Mouse (Mus musculus) hindbrain, embryonic 10.5 days (tissue): ENCODE results near the gene Chrna7. TPM values are rescaled to one million over a fixed set of nuclear protein-coding genes. Genes with fewer than 3 reads are reported as not detected.

Experiments used
- DNase-seq: peaks from one replicate; pipeline ENCODE4 v3.0.0-alpha.2; 2017; ENCODE audit warnings: low spot score
- H3K27ac ChIP-seq: fragments of 300-500 bp; sonication (generic); 2 replicates; pipeline ENCODE4 v1.5.1; 2016; ENCODE audit warnings: mild to moderate bottlenecking, moderate library complexity
- H3K27me3 ChIP-seq: fragments of 300-500 bp; sonication (generic); 2 replicates; pipeline ENCODE4 v1.6.1; 2016; ENCODE audit warnings: mild to moderate bottlenecking; ENCODE audit not compliant: poor library complexity, insufficient read depth, severe bottlenecking
- H3K36me3 ChIP-seq: fragments of 300-500 bp; sonication (generic); 2 replicates; pipeline ENCODE4 v1.6.1; 2016; ENCODE audit warnings: mild to moderate bottlenecking, moderate library complexity
- H3K4me1 ChIP-seq: fragments of 300-500 bp; sonication (generic); replicated peaks from 2 replicates; pipeline ENCODE4 v1.6.1; 2016; ENCODE audit warnings: mild to moderate bottlenecking
- H3K4me3 ChIP-seq: fragments of 300-500 bp; sonication (generic); 2 replicates; pipeline ENCODE4 v1.5.1; 2016; ENCODE audit warnings: mild to moderate bottlenecking, moderate library complexity
- H3K9me3 ChIP-seq: fragments of 300-500 bp; sonication (generic); 2 replicates; pipeline ENCODE4 v1.6.1; 2016; ENCODE audit warnings: mild to moderate bottlenecking, moderate library complexity
- WGBS: fragments of 180-500 bp; shearing (Covaris S2); methylation state at CpG from one replicate; pipeline ENCODE4 v1.1.7; 2016; 5-methylcytosine and 5-hydroxymethylcytosine counted together
- polyA plus RNA-seq: library from polyadenylated mRNA; unstranded; fragments of >200 nt; fragmentation: Nextera tagmentation; extraction: Ambion mirVana; gene quantifications from 2 replicates; pipeline ENCODE4 v1.2.1, GENCODE M21; 2016

The Chrna7 gene
- polyA plus RNA-seq, 1 experiment from 2014 or later, result 6.2 TPM

DNA sequence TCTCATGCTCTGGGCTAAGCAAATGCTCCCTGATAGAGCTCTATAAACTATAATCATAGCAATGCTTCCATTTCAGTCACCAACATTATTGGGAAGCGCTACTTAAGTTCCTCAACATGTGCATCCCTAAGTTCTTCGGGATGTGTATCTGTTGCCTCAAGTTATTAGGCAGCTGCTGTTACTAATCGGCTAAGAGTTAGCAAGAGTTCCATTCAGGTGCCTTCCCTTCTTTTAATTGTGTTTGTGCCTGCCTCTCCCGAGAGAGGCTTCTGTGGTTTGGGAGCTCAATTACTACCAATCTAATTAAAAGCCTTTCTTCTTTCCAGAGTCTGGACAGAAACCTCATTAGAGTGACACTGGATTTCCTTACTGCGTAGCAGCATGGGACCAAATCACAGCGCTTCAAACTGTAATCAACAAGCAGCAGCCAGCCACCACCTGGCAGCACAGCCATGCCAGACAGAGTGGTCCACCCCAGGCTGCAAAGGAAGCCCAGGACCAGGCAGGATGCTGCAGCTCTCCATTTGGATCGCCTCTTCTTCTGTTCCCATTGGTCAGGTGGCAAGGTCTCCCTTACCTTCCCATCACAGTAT is 50.0 kb downstream of the Chrna7 start:
- Histone ChIP-seq H3K4me1 (no peaks in the 10 kb centered on the region), H3K4me3 (no peak overlapping the region), H3K27ac (no peak overlapping the region), H3K36me3 (no peaks in the 10 kb centered on the region), H3K27me3 (no peaks in the 10 kb centered on the region), H3K9me3 (no peaks in the 10 kb centered on the region)
- WGBS, result 65% methylated on average over 7 of the region's 7 CpGs
- DNase-seq, result no peak

DNA sequence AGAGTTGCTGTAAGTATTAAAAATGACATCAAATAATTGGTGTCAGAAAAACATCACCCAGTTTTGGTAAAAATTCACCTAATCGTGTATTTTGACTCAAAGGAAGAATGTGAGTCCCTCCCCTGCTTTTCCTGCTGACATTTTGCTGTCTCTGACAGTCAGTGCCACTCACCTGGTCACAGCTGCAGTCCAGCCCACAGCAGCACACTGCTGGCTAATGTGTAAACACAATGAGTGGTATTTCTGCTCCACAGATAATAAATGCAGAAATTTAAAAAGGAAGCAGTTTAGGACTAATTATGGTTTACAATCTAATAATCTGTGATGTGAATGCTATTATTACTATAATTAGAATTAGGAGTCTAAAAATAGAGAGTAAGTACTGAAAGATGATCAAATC is 59.1 kb downstream of the Chrna7 start:
- Histone ChIP-seq H3K36me3 (no peaks in the 10 kb centered on the region), H3K9me3 (no peaks in the 10 kb centered on the region), H3K4me1 (no peaks in the 10 kb centered on the region), H3K4me3 (no peak overlapping the region), H3K27me3 (no peaks in the 10 kb centered on the region), H3K27ac (no peak overlapping the region)
- no peak for DNase-seq
- WGBS, result 87% methylated on average over 1 of the region's 1 CpGs

DNA sequence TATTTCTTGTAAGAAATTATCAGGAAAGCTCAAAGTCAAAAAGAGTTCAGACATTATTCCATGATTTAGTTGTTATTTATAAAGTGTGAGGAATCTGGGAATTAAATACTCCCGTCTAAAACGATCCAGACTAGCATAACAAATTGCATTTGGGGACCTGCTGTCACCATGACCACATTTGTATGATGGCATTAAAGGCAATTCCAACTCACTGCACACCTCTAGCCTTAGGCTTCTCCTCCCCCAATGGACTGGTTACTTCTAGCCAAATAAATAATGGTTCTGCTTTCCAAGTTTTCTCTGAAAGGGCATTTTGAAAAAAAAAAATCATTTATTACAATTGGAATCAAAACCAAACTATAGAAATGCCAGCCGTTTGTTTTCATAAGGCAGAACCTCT is 63.6 kb downstream of the Chrna7 start:
- Histone ChIP-seq H3K9me3 (no peaks in the 10 kb centered on the region), H3K27ac (no peak overlapping the region), H3K4me3 (no peak overlapping the region), H3K36me3 (0 out of 2 replicates have a peak, but pooled peaks cover 4% of the 10 kb centered on the region), H3K4me1 (no peaks in the 10 kb centered on the region), H3K27me3 (no peaks in the 10 kb centered on the region)
- no peak for DNase-seq
- 77% methylated on average over 3 of the region's 3 CpGs for WGBS

DNA sequence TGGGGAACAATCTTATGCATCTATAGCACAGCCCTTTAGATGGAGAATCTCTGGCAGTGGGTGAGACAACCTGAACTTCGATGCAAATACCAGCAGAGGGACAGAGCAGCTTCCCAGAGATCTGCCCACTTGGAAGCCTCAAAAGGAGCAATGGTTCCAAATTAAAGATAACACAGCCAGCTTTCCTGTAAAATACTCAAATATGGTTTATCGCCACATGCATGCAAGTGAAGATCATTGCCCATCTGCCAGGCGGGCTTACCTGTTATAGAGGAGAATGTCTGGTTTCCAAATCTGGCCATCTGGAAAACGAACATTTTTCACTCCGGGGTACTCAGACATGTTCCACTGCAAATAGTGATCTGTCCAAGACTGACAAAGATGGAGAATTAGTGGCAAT is 64.0 kb downstream of the Chrna7 start:
- H3K9me3 ChIP-seq, result no peaks in the 10 kb centered on the region
- no peak overlapping the region for H3K27ac ChIP-seq
- H3K4me3 ChIP-seq, result no peak overlapping the region
- 93% methylated on average over 5 of the region's 5 CpGs for WGBS
- H3K36me3 ChIP-seq, result 0 out of 2 replicates have a peak, but pooled peaks cover 4% of the 10 kb centered on the region
- no peaks in the 10 kb centered on the region for H3K4me1 ChIP-seq
- DNase-seq, result no peak
- H3K27me3 ChIP-seq, result no peaks in the 10 kb centered on the region

DNA sequence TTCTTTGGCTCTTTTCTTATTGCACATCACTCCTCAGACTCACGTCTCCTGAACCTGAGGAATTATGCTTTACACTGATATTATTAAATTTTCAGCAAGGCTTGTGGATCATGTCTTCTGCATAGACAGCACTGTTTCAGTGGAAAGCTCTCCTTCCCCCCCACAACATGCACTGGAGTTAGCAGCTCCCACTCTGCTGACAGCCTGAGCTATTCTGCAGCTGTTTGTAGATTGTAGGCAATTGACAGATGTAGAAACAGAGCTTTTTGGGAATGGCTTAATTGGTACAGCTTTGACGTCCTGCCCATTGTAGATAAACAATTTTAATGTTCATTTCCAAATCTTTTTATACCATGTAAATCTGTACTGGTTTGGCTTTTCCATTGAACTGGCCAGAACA is 89.8 kb downstream of the Chrna7 start:
- no peak for DNase-seq
- 83% methylated on average over 2 of the region's 2 CpGs for WGBS
- no peak overlapping the region for H3K4me3 ChIP-seq
- no peaks in the 10 kb centered on the region for H3K27me3 ChIP-seq
- H3K27ac ChIP-seq, result no peak overlapping the region
- no peaks in the 10 kb centered on the region for H3K9me3 ChIP-seq
- H3K4me1 ChIP-seq, result no peaks in the 10 kb centered on the region
- no peaks in the 10 kb centered on the region for H3K36me3 ChIP-seq

DNA sequence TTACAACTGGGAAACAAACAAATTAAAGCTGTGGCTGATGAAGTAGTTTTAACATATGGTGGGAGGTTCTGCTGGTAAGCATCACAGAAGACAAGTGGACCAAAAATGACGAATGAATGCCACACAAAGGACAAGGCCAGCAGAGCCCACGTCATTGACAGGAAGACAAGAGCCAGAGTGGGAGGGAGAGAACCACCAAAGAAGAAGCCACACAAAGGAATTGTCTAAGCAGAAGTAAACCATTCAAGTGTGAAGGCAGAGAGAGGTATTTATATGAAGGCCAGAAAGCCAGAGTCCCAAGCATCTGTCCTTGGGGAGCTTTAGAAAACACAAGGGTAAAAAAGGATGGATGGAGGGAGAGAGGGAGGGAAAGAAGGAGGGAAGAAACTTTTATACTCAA is 98.7 kb downstream of the Chrna7 start:
- H3K4me1 ChIP-seq, result peaks cover 28% of the 10 kb centered on the region
- peak overlapping the region; percentile 74 for H3K27ac ChIP-seq
- H3K9me3 ChIP-seq, result no peaks in the 10 kb centered on the region
- DNase-seq, result peak; percentile 36
- 25% methylated on average over 2 of the region's 2 CpGs for WGBS
- H3K27me3 ChIP-seq, result no peaks in the 10 kb centered on the region
- no peaks in the 10 kb centered on the region for H3K36me3 ChIP-seq
- H3K4me3 ChIP-seq, result no peak overlapping the region

DNA sequence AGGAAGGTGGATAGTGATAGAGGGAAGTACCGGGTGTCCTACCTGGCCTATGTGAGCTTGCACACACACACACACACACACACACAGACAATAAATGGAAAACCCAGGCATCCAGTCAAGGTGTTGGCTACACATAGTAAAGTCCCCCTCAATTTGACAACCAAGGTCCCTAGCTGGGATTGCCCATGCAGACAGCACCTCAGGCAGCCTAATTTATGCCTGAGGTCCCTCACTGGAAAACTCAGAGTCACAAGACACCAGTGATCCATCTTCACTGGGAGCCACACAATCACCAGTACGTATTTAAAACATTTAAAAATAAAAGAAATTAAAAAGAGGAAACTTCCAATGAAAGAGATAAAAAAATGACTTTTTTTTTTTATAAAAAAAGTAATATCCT is 99.1 kb downstream of the Chrna7 start:
- Histone ChIP-seq H3K36me3 (no peaks in the 10 kb centered on the region), H3K4me3 (no peak overlapping the region), H3K27me3 (no peaks in the 10 kb centered on the region), H3K27ac (peak overlapping the region; percentile 75), H3K9me3 (no peaks in the 10 kb centered on the region), H3K4me1 (peaks cover 28% of the 10 kb centered on the region)
- DNase-seq, result peak; percentile 12
- WGBS, result 53% methylated on average over 2 of the region's 2 CpGs

DNA sequence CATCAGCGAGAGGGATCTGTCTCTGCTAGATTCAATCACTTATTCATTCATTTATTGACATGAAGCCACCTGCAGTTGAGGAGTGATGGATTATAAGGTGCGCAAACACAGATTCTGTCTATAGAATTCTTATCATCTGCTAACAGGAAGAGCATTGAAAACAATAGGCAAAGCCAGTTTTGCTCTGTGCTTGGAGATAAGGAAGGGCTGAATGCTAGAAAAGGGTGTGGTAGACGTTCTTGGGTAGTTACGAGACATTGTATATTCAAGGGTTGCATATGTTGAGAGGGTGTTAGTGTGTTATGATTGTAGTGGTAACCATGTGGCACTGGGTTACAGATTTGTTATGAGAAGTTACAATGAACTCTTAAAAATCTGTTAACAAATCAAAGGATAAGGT is 103.0 kb downstream of the Chrna7 start:
- H3K27me3 ChIP-seq, result no peaks in the 10 kb centered on the region
- 90% methylated on average over 4 of the region's 4 CpGs for WGBS
- no peaks in the 10 kb centered on the region; the same call in 1 of the 2 replicates for H3K36me3 ChIP-seq
- peaks cover 19% of the 10 kb centered on the region for H3K4me1 ChIP-seq
- H3K4me3 ChIP-seq, result no peak overlapping the region
- H3K27ac ChIP-seq, result no peak overlapping the region
- no peak for DNase-seq
- H3K9me3 ChIP-seq, result no peaks in the 10 kb centered on the region

DNA sequence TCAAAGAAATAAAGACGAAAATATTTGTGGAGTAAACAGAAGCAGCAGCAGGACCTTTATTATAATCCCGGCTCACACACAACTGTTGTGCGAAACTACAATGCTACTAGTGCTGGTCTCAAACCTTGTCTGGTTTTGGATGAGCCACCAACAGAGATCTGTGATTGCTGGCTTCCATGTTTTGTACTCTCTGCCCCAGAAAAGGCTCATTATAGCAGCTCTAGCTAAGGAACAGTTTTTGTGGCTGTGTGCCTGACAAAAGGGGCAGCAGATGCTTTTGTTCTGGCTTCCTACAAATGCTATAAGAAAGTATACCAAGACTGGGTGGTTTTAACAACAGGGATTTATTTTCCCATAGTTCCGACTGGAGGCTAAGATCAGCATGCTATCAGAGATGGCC is 126.4 kb downstream of the Chrna7 start:
- H3K27ac ChIP-seq, result no peak overlapping the region
- DNase-seq, result no peak
- no peaks in the 10 kb centered on the region for H3K27me3 ChIP-seq
- 85% methylated on average over 4 of the region's 4 CpGs for WGBS
- H3K4me3 ChIP-seq, result no peak overlapping the region
- no peaks in the 10 kb centered on the region for H3K9me3 ChIP-seq
- H3K36me3 ChIP-seq, result no peaks in the 10 kb centered on the region
- peaks cover 6% of the 10 kb centered on the region for H3K4me1 ChIP-seq

DNA sequence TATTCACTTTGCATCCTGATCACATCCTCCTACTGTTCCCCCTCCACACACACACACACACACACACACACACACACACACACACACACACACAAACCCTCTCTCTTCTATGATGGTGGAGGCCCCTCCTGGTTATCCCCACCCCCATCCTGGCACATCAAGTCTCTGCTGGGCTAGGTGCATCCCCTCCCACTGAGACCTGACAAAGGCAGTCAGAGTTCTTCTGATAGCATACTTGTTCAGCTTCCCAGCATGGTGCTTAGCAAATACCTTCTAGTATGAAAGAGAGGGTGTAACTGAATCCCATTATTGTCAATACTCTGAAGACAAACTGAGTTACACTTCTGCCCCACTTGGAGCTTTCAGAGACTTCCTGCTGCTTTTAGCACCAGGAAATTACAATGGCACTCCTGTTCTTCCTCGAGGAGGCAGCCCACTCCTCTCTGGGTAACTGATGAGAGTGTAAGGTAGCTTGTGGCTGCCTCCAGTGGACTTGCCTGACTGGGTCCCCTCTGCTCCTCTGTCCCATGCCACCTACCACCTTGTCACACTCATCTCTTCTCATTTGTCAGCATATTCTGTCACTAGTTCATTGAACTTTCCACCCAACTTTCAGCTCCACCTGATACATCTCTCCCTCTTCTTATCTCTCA is 127.9 kb downstream of the Chrna7 start:
- H3K4me1 ChIP-seq, result peaks cover 6% of the 10 kb centered on the region
- 4% methylated on average over 1 of the region's 1 CpGs for WGBS
- no peak overlapping the region for H3K4me3 ChIP-seq
- H3K27me3 ChIP-seq, result no peaks in the 10 kb centered on the region
- no peaks in the 10 kb centered on the region for H3K9me3 ChIP-seq
- no peaks in the 10 kb centered on the region for H3K36me3 ChIP-seq
- no peak overlapping the region for H3K27ac ChIP-seq
- no peak for DNase-seq

DNA sequence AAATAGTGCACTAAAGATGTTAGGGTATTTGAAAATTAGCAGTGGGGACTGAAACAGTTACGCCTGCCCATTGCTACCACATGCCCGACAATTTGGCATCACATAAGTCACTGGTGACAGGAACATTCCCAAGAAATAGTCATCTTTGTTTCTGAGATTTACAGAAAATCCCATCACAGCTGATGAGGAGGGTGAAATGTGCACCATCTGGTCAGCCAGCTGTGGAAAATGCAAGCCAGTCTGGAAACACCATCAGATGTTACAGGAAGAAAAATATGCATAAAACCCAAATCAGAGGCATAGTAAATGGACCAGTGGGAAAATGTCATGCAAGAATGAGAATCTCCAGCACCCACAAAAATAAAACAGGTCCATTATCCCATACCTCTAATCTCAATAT is 151.4 kb downstream of the Chrna7 start:
- Histone ChIP-seq H3K4me1 (no peaks in the 10 kb centered on the region), H3K9me3 (no peaks in the 10 kb centered on the region), H3K27me3 (no peaks in the 10 kb centered on the region), H3K27ac (no peak overlapping the region), H3K36me3 (no peaks in the 10 kb centered on the region), H3K4me3 (no peak overlapping the region)
- no peak for DNase-seq
- WGBS, result 87% methylated on average over 2 of the region's 2 CpGs
